Mouse (Mus musculus): Measurements from ENCODE around the gene Gm14685.
"Not testable (repeated sequence)": the region's sequence is repeated elsewhere in the genome, so short reads cannot be mapped to it uniquely, and the experiment has no call there.

Gene Gm14685

GRCm38 (mm10) chrX:73116747-73117146 lies at the start of gene Gm14685:
Gene Gm14685, plus strand, starts transcription at chrX:73117047.
- DNase-seq, result not testable (repeated sequence)

GRCm38 (mm10) chrX:73082267-73083055 lies 34.4 kb upstream of the Gm14685 start, which contains the start of gene Xlr4a:
Gene Xlr4a, minus strand, starts transcription at chrX:73082478.
- not testable (repeated sequence) for DNase-seq

- DNase-seq, result peak; percentile 1 to 3
Measured at GRCm38 (mm10) chrX:73096941-73097508, 19.8 kb upstream of the Gm14685 start, which contains the start of gene Xlr3a. Gene Xlr3a, minus strand, starts transcription at chrX:73097095.

- DNase-seq, result not testable (repeated sequence)
Measured at GRCm38 (mm10) chrX:73122859-73123829, 6.3 kb downstream of the Gm14685 start.

- DNase-seq, result not testable (repeated sequence)
Measured at GRCm38 (mm10) chrX:73143218-73143618, 26.4 kb downstream of the Gm14685 start.

GRCm38 (mm10) chrX:73148496-73148895 lies 31.6 kb downstream of the Gm14685 start, which contains the start of gene Xlr5b:
Gene Xlr5b, plus strand, starts transcription at chrX:73148796.
- not testable (repeated sequence) for DNase-seq

- not testable (repeated sequence) for DNase-seq
Measured at GRCm38 (mm10) chrX:73149350-73149749, 32.5 kb downstream of the Gm14685 start, which contains the start of gene DXBay18. Gene DXBay18, minus strand, starts transcription at chrX:73149450.

GRCm38 (mm10) chrX:73176889-73177288 lies 60.0 kb downstream of the Gm14685 start, which contains the start of gene Spin2d:
Gene Spin2d, minus strand, starts transcription at chrX:73176989.
- not testable (repeated sequence) for DNase-seq
